Mouse (Mus musculus) cortical plate, adult 2 months (tissue): Measurements from ENCODE around the gene Fbxl13.

Source experiments
- CTCF ChIP-seq: fragments of 200-500 bp; IDR thresholded peaks from 2 replicates; pipeline ENCODE4 v1.5.1; 2011; ENCODE audit warnings: mild to moderate bottlenecking, control low read depth, low read length; ENCODE audit not compliant: insufficient read depth; ENCODE audit errors: extremely low read depth
- POLR2A ChIP-seq: fragments of 200-500 bp; IDR thresholded peaks from 2 replicates; pipeline ENCODE4 v1.6.1; 2011; ENCODE audit warnings: mild to moderate bottlenecking, low read length, control low read depth; ENCODE audit not compliant: insufficient read depth; ENCODE audit errors: extremely low read depth

DNA sequence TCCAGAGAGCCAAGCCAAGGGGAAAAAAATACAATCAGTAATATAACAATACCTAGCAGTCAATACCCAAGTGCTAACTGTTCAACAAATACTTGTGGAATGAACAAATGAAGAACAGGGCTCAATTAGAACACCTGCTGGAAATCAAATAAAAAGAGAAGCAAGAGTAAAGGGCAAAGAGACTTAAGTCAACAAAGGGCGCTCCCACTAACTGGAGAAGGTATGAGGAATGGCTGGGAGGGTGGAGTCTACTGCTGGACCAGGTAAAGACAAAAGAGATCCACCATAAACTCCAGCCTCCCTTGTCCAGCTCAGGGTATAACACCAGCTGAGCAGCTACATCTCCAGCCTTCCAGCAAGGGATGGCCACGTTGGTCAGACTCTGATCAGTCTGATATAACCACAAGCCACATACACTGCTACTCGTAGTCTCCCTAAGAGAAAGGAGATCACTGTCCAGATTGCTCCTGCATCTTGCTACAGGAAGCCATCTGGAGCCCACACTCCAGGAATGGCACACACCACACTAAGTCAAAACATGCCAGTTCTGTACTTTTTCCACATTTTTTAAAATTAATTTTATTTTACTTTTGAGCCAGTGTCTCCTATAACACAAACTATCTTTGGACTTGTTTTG lies 49.5 kb upstream of the Fbxl13 start:
- TF ChIP-seq CTCF (no peak), POLR2A (no peak)
